Mouse (Mus musculus) heart, postnatal 14 days (tissue): ENCODE measurements around the gene A730071L15Rik. TPM values are rescaled to one million over a fixed set of nuclear protein-coding genes. Genes with fewer than 3 reads are reported as not detected.

ENCODE experiments used
- DNase-seq, 2 experiments: peaks; one replicate each; pipeline ENCODE4 v3.0.0; 2021 to 2022
- intact Hi-C: fragments of 180-260 bp; cut with DNase I; formaldehyde crosslinking; loops from one replicate; pipeline ENCODE4 v1.15.1; 2025
- total RNA-seq, 2 experiments: library from RNA; stranded (reverse); gene quantifications; 2 replicates each; pipeline ENCODE4 v1.2.3; 2021

The A730071L15Rik gene
- total RNA-seq, 2 experiments from 2014 or later = not detected

DNA sequence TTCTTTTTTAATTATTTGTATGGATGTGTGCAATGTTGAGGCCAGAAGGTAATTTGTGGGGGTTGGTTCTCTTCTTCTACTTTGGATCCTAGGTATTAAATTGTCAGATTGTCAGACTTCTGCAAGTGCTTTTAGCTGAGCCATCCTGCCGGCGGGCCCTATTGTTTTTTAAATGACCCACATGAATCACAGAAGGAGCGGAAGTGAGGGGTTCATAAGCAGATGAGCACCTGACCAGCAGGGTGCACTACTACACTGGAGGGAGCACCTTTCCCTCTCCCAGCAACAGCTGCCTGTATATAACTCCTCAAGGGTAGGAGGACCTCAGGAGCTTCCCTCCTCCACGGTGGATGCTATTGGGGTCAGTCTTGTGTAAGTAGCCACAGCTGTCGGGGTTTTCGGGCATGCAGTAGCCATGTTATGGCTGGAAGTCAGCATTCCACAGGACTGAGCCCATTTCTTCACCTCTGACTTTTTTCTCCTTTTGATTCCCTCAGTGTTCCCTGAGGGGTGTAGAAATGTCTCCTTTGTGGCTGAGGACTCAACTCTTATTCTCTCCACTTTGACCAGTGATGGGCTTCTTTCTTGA is 18.9 kb upstream of the A730071L15Rik start:
- DNase-seq = no peak
- intact Hi-C loops = no loop called here

DNA sequence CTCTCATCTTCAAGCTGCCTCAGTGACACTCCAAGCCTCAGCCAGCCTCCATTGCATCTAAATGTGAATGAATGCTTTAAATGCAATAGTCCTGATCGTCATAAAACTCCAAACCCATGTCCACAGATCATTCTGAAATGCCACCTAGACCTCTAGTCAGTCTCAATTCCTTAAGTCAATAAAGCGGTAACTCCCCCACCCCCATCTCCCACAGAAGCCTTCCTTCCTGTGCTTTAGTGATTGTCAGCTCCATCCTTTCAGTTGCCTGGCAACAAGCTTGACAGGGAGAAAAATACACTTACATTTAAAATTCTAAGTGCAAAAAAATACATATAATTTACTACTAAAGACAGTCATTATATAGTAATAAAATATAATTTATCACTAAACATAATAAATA is 16.6 kb upstream of the A730071L15Rik start:
- DNase-seq = no peak
- intact Hi-C loops = no loop called here

- DNase-seq = no peak
Measured at GRCm38 (mm10) chr11:6184202-6184935, 15.5 kb upstream of the A730071L15Rik start.

DNA sequence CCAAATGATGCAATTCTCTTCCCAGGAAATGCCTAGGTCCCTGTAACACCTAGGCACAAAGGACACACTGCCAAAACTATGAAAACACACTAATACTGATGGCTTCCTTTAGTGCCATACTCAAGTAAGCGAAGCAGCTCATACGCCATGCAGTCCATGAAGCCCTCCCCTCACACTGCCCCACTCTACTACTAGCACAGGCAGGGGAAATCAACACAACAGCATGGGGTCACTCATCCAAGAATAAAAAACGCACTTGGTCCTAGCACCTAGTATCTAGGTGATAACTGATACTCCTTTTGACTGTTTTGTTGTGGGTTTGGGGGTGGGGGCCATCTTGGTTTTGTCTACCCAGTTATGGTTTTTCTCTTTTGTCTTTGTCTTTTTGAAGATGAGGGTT is 12.4 kb upstream of the A730071L15Rik start:
- no peak for DNase-seq
- intact Hi-C loops = loop anchor here (1.0 to 5.0 kb wide), 2 partner anchors 60 to 191 kb away; no protein-coding TSS in a partner anchor

More at GRCm38 (mm10) chr11:6184202-6184935, 15.5 kb upstream of the A730071L15Rik start:
- intact Hi-C loops = no loop called here

- intact Hi-C loops = loop anchor here (1.0 to 5.0 kb wide), 2 partner anchors 61 to 192 kb away; no protein-coding TSS in a partner anchor
- peak; percentile 90 to 95 for DNase-seq
Measured at GRCm38 (mm10) chr11:6187878-6188277, 12.0 kb upstream of the A730071L15Rik start.

GRCm38 (mm10) chr11:6196780-6197179 is 3.0 kb upstream of the A730071L15Rik start:
- intact Hi-C loops = loop anchor here (5.0 kb wide), 1 partner anchor 66 kb away; no protein-coding TSS in a partner anchor
- DNase-seq = no peak

- intact Hi-C loops = loop anchor here (5.0 kb wide), 1 partner anchor 64 kb away; no protein-coding TSS in a partner anchor
- no peak for DNase-seq
Measured at GRCm38 (mm10) chr11:6198449-6198848, 1.4 kb upstream of the A730071L15Rik start.

DNA sequence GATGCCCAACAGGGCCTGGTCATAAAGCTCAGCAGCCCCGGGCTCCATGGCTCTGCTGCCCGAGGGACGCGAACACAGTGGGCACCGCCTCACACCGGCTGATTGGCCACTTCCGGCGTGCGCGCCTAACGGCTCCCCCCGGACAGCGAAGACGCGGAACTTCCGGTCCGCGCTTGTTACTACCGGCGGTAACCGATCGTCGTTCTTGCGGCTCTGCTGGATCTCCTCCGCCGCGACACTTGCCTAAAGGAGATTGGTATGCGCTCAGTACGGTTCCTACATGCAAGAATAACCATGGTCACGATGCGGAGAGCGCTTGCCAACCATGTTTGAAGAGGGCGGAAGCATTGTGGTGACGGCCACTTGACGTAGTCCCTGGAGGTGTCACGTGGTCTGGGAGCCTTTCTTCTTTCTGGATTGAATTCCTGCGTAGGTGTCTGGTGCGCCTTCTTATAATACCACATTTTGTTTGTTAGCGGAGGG is 299 bp downstream of the A730071L15Rik start, which contains the start of gene Nudcd3:
Gene Nudcd3 (minus strand): TSS at position 329 of the 483 bp plus-strand sequence.
- intact Hi-C loops = no loop called here
- peak; percentile 87 to 90 for DNase-seq

DNA sequence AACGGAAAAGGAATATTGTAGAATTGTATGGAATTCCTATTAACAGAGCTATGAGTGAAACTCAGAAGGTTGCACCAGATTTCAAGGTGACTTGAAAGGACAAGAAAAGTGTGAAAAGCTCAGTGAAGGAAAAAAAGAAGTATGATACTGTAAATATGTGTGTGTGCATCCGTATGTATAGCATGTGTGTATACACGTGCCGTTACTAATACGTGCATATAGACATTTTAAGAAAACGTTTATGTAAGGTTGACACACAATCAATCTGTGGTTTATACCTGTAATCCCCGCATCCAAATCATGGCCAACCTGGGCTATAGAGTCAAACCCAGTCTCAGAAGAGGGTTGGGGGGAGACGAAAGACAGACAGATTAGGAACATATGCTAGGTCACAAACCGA is 741 bp downstream of the A730071L15Rik start:
- intact Hi-C loops = no loop called here
- DNase-seq = no peak

DNA sequence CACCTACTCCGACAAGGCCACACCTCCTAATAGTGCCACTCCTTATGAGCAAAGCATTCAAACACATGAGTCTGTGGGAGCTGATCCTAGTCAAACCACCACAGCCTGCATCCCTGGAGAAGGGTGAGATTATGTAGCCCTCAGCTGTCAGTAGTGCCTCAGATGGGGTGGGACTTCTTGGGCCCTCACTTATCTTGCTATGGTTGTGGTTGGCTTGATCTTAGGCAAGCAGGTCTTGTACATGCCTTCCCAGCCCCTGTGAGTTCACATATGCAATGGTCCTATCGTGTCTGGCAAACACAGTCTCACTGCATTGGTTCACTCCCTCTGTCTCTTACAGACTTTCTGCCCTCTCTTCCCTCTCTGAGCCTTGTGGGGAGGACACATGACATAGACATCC is 7.3 kb downstream of the A730071L15Rik start:
- intact Hi-C loops = no loop called here

DNA sequence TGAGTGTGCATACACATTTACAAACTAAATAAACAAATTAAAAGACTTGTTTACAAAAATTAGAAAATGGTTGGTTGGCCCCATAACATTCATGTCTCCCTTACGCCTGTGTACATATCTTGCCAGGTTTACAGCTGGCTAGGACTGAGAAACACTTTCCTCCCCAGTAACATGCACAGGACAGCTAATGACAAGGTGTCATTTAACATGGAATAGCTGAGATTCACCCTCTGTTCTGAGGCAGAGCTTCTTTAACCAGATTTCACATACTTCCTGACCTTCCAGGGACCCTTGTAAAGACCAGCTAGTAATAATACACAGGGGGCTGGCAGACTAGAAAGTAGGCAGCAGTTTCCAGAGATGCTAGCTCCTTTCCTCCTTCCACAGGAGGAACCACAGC is 8.3 kb downstream of the A730071L15Rik start:
- intact Hi-C loops = no loop called here

More for the DNA sequence above, 7.3 kb downstream of the A730071L15Rik start:
- DNase-seq = no peak

DNA sequence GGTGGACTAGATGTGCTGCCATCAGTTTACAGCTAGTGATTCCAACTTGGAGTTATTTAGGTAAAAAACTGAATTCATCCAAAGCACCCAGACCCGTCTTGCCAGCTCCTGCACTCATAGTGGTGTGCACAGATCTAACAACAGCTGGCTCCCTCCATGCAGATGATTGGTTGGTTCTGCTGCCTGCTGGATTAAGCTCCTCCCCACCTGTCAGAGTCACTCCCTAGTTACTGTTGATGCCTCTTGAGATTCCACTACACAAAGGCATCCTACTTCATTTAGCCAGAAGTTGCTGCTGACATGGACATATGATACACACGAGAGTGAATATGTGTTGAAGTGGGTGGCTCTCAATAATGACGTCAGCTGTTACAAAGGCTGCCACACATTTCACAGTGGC is 17.0 kb downstream of the A730071L15Rik start:
- no peak for DNase-seq
- intact Hi-C loops = no loop called here

More for the DNA sequence above, 8.3 kb downstream of the A730071L15Rik start:
- DNase-seq = no peak

DNA sequence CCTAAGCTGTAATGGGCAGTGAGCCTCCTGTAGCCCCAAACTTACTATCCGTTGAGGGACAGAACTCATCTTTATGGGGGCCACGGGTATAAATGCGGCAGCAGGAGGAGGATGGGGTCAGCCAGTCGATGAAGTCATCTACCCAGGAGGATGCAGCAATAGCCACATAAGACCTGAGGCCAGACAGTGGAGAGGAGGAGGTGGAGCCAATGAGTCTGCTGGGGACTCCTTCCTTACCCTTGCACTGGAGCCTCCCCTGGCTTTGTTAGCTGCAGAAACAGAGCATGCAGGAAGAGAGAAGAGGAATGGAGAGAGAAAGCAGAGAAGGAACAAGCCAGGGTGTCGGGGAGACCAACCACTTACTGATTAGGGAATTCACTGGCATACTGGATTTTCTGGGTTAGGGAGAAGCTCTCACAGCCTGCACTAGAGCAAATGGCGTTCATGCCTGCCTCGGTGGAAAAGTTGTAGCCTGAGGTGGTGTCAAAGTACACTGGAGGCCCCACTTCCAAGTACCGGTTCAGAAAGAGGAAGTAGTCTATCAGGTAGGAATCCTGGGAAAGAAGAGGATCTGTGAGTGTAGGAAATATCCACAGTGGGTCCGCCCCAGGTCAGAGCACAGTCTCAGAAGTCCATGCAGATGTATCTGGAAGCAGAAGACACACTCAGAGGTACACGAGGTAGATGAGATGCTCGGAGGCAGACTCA is 18.5 kb downstream of the A730071L15Rik start:
- DNase-seq = no peak
- intact Hi-C loops = no loop called here

GRCm38 (mm10) chr11:6219967-6220366 is 20.1 kb downstream of the A730071L15Rik start:
- DNase-seq = no peak
- intact Hi-C loops = no loop called here

DNA sequence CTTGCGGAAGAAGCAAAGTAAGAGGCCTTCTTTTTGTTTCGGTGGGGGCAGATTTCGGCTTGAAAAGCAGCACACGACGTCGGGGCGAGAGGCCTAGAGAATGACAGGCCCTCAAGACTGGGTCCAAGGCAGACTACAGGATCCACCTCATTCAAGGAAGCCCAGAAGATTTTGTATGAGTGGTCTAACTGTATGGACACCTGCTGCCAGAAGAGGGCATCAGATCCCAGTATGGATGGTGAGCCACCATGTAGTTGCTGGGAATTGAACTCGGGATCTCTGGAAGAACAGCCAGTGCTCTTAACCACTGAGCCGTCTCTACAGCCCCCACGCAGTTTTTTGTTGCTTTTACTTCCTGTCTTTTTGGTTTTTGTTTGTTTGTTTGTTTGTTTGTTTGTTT is 22.4 kb downstream of the A730071L15Rik start:
- DNase-seq = no peak
- intact Hi-C loops = no loop called here

GRCm38 (mm10) chr11:6224541-6225229 is 24.9 kb downstream of the A730071L15Rik start:
- intact Hi-C loops = no loop called here
- no peak for DNase-seq

GRCm38 (mm10) chr11:6230012-6230411 is 30.2 kb downstream of the A730071L15Rik start, which contains the start of gene Npc1l1:
TSS of gene Npc1l1 (minus strand) at chr11:6230143.
- intact Hi-C loops = no loop called here
- no peak for DNase-seq

DNA sequence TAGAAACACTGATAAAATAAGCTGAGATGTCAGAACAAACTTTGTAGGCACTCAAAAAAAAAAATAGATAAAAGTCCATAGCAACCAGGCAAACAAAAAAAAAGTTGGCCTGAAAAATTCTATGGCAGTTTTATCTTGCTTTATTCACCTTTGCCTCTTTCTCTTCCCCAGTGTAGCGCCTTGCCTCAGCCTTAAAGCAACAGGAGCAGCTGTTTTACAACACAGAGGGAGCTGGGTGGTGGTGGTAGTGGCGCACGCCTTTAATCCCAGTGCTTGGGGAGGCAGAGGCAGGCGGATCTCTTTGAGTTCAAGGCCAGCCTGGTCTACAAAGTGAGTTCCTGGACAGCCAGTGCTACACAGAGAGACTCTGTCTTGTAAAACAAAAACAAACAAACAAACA is 33.2 kb downstream of the A730071L15Rik start:
- intact Hi-C loops = no loop called here
- no peak for DNase-seq

- intact Hi-C loops = no loop called here
- DNase-seq = no peak
Measured at GRCm38 (mm10) chr11:6244707-6245106, 44.9 kb downstream of the A730071L15Rik start.
